Mouse (Mus musculus): ENCODE data around the gene Pdyn.

Pdyn gene

DNA sequence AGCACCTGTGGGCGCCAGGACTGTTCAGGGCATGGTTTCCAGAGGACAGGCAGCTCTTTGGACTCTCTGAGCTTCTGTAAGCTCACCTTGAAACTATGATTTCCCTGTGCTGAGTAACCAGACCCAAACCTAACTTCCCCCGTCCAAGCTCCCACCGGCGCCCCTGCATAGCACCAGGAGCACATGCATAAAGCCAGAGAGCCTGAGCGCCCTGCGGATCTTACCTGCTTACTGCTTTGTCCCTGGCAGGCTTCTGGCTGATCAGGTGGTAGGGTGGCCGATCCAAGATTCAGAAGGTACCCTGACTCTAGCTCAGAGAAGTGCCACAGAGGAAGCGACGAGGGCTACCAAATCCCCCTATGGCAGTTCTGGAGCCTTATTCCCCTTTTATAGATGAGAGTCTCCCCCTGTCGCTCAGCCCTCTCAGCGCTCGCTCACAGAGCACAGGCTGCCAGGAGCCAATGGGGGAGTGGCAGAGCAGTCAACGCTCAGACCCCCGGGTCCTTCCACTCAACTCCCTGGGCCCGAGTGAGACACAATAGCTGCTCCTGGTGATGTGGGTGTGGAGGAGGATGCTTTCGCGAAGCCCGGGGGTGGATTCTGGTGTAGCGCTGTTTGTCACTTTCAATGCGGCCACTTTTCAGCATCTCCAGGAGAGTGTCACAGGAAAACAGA, at the start of gene Pdyn:
Pdyn (minus strand) TSS at position 361 of the 675 bp plus-strand sequence.
- peak; percentile 34 for DNase-seq (ENCODE audit: low read depth, low spot score)

DNA sequence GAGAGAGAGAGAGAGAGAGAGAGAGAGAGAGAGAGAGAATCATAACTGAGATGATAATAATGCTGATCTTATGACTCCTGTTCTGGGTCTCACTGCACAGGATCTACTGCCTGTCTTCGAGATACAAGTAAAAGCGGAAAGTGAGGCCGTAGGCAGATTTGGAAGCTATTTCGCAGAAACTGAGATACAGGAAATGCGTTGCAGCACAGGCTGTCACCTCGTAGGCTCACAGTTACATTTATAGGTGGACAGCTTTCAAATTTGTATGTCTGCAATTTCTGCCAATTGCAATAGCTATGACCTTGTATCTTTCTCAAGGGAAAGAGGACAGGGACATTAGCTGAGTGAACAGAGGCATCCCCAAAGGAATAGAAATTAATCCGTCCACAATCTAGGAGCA, 42.4 kb upstream of the Pdyn start:
- DNase-seq (ENCODE audit: low read depth, low spot score) = no peak

DNA sequence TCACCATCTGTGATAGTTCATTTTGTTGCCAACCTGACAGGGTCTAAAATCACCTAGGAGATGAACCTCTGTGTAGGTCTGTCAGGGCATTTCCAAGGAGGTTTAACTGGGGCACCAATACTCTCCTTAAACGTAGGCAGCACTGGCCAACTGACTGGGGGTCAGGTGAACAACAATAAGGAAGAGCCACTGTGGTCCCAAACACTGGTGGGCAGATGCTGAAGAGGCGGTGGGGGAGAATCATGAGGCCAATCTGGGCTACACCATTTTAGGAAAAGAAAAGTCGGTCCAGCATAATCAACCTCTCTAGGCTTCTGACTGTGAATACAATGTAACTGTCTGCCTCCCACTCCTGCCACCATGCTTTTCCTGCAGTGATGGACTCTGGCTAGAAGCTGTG, 40.9 kb upstream of the Pdyn start:
- DNase-seq (ENCODE audit: low read depth, low spot score) = no peak

DNA sequence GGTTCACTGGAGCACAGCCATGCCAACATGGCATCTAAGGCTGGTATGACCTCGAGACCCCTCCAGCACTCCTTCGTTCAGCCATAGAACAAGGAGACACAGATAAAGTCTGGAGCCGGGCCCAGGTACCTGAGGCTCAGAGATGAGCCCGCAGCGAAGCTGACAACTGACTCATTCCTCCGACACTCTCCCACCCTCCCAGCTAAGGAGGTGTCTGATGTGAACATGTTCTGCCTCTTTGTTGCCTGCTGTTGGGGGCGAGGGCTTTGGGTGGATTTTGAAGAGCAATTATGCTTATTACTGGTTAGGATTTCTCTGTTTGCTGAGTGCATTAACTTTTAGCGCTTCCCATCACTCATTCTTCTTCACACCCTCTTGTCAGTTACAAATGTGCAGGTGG, 34.4 kb upstream of the Pdyn start:
- no peak for DNase-seq (ENCODE audit: low read depth, low spot score)

DNA sequence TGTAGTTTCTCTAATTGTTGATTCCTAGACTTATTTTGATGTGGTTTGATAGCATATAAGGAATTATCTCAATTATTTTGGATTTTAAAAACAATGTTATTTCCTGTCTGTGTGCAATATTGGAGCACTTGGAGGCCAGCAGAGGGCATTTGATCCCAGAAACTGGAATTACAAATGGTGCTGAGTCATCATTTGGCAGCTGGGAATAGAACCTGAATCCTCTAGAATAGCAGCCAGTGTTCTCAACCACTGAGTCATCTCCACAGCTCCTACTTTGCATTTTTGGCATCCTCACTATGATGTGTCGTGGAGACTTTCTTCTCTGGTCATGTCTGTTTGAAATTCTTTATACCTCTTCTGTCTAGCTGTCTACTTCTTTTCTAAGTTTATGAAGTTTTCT, 30.0 kb upstream of the Pdyn start:
- DNase-seq (ENCODE audit: low read depth, low spot score) = no peak

DNA sequence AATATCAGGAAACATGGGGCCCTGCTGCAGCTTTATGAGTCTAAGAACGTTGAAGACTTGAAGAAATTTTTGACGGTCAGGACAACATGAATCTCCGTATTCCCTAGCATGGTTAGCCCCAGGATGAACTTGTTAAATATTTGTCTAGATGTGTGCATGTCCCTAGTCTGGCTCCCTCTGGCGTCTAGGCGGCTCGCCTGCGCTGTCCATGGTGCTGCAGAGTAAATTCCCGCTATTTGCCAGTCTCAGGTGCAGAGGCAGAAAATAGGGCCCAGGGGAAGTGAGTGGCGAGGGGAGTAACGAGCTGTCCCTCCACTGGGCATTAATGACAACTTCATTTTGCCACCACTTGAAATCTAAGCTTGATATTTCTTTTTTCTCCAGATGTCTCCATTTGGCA, 16.0 kb upstream of the Pdyn start:
- peak; percentile 76 for DNase-seq (ENCODE audit: low read depth, low spot score)

DNA sequence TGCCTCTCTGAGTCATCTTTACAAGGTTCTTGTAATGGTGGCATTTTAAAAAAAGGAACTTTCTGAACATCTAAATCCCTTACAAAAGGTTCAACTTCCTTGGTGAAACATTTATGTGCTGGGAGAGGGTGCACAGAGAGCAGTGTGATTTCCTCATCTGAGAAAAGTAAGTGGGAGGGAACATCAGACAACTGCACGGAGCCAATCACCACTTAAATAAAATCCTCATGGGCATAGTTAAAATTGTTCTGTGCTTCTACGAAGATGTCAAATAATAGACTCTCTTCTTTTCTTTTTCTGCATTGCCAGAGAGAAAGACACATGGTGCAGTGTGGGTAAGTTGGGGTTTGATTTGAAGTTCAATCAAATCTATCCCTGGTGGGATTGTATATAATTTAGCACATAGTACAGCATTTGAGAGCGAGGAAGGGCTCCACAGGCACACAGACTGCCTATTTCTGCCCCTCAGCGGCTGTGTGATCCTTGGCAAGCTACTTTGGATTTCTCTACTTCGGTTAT, 13.4 kb upstream of the Pdyn start:
- DNase-seq (ENCODE audit: low read depth, low spot score) = no peak

DNA sequence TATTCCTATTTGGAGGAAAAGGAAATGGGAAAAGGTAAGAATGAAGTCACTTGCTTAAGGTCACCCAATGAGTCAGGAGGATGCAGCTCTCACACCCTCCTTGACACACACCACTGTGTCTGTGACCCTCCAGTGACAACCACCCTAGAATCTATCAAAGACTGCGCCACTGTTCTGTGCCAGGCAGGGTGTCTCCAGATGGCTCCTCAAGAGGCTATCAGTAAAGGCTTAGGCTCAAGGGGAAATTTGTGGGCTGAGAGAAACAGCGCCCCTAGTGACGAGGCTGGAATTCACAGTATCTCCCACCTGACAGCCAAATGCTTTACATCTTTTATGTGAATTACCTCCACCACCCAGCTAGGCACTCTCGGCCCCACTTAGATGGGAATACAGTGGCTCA, 3.6 kb downstream of the Pdyn start:
- peak; percentile 70 for DNase-seq (ENCODE audit: low read depth, low spot score)

DNA sequence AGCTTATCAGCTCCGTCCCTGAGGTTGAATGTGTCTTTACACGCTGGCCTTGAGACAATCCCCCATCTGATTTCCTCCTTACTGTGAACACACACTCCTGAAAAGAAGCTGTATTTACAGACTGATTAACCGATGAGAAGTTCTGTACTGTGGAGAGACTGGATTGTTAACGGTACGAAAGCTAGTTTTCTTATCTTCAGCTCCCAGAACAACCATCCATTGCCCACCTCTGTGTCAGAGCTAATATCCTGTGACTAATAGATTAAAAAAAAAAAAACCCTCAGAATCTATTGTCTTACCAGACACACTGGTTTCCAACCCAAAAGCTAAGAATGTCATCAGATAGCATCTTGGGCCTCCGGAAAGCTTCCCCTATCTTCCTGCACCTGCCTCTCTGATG, 5.3 kb downstream of the Pdyn start:
- no peak for DNase-seq (ENCODE audit: low read depth, low spot score)

DNA sequence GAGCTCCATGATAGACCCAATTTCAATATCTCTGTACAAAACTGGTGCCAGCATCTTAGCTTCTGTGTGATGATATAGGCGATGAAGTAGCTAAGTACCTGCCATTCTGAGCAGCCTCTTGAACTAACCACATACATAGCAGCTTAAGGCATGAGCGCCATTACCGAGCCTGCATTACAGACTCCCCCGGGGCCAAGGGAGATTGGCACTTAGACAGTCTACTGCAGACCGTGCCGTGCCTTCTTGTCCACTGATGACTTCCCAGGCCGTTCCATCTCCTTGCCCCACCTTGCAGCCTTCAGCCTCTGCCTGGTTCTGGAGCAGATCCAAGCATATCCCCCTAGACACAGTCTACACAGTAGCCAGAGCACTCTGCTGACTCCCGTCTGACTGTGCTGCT, 7.0 kb downstream of the Pdyn start:
- DNase-seq (ENCODE audit: low read depth, low spot score) = no peak

DNA sequence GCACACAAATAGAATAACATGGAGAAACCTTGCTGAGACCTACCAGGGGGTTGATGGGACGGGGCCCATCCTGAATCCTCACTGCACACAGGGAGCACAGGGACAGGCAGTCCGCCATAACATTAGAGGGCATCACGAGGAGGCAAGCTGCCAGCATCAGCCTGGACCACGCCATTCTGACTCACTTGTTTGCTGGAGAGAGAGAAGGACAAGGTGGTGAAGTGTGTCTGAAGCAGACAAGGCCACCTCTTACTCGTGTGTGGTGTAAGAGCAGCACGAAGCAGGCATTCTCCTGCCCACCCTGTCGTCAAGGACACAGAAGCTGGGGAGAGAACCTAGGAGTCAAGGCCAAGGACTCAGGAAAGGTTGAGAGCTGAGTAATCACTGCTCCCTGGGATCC, 9.9 kb downstream of the Pdyn start:
- no peak for DNase-seq (ENCODE audit: low read depth, low spot score)

DNA sequence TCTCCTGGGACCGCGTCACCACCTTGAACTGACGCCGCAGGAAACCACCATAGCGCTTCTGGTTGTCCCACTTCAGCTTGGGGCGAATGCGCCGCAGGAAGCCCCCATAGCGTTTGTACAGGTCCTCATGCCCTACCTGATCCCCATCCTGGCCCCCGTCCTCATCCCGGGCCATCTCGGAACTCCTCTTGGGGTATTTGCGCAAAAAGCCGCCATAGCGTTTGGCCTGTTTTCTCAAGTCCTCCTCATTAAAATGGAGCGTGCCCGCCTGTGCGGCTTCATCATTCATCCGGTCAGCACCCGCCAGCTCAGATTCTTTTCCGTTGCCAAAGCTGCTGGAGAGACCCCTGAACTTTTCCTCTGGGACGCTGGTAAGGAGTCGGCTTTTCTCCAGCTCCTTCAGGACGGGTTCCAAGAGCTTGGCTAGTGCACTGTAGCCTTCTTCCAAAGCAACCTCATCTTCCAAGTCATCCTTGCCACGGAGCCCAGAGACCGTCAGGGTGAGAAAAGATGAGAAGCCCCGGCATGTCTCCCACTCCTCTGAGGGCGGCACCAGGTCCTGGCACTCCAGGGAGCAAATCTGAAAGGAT, 11.5 kb downstream of the Pdyn start:
- no peak for DNase-seq (ENCODE audit: low read depth, low spot score)

DNA sequence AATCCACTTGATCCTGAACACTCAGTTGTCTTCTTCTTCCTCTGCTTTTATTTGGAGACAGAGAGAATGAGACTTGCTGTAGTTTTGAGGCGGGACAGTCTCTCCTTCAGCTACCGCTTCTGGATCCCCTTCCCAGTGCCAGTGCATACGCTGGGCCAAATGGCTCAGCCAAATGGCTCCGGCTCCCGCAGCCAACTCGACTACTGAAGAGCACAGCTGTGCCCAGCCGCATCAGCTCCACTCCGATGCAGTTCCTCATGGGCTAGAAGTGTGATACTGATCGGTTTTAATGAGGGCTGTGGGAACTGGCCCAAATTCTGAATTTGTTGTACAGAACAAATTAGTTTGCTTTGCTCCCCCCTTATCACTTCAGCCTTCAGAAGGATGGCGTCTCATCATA, 12.7 kb downstream of the Pdyn start:
- no peak for DNase-seq (ENCODE audit: low read depth, low spot score)

DNA sequence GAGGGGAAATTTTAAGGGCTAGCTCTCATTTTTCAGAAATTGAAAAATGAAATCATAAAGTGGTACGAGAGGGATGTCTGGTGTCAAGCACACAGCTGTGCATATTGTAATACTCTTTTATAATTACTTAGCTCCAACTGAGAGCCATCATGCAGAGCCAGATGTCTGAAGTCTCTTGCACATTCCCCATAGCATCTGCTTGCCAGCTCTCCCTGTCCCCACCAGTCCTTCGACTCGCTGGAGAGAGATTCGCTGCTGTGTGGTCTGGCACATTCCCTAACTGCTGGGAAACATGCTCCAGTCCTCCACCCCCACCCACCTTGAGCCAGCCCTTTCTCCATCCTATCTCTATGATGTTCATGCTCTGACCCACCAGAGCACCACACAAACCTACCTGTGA, 15.6 kb downstream of the Pdyn start:
- no peak for DNase-seq (ENCODE audit: low read depth, low spot score)

DNA sequence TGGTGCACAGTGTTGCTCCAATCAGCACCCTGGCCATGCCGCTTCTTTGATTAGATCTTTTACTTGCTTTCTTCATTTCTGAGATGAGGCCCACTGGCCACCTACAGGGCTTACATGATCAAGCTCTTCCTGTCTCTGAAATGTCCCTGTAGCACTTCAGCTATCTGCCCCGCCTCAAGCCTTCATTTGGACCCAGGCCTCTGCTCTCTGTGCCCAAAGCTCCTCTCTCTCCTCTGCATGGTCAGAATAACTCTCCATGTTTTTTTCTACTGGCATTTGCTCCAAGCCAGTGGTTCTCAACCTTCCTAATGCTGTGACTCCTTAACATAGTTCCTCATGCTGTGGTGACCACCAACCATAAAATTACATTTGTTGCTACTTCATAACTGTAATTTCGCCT, 19.4 kb downstream of the Pdyn start:
- DNase-seq (ENCODE audit: low read depth, low spot score) = no peak

DNA sequence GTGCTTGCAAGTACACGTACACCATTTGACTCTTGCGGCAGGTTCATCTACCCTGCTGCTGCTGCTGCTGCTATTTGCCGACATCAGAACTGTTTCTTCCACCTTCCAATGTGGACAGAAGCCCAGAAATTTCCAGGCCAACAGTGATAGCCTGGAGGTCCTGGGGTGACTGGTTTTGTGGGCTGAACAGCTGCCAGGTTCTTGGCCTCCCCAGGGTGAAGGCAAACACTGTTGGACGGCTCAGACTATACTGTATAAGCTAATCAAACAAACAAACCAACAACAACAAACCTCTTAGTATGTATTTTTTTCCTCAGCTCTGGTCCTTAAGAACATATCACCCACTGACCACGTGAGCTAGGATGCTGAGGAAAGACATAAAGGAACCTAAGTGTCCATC, 20.6 kb downstream of the Pdyn start:
- DNase-seq (ENCODE audit: low read depth, low spot score) = no peak

DNA sequence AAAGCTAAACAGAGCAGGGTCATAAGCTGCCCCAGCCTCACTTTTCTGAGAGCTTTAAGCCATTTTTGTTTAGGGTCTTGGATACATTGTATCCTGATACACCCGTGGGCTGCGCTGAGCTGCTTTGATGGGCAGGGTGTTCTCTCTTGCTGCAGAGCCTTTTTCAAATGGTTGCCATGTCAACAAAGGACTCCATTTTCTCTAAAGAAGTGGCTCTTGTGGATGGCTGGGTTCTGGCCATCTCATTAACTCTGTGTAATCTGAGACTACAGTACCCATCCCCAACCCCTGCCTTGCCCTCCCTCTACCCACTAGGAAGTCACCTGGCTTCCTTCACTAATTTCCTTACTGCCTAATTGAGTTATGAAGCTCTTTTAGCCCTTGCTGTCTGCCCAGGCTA, 22.0 kb downstream of the Pdyn start:
- DNase-seq (ENCODE audit: low read depth, low spot score) = no peak

DNA sequence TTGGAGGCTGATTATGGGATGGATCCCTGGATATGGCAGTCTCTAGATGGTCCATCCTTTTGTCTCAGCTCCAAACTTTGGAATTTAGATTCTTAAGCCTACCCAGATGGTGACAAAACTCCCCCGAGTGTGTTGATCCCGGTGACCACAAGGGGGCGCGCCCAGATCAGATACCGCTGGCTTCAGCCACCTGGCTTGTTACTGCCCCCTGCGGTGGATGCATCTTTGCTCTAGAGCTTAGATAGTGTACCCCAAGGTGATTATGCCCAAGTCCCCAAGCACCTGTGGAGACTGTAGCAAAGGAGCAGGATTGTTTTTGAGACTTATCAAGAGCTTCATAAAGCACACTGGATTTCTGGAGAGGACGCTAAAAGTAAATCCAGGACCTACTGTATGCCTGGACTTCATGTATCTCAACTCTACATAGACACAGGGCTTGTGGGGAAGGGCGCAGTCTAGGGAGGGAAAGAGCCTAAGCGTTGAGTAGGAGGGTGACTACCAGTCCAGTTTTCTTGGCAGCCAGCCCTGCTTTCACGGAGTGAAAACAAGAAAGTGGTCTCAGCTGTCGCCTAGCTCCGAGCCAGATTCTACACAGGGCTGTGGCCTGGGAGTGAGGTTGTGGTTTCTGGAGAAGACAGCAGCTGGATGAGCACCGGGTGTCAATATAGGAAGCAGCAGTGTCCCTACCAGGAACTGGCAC, 24.6 kb downstream of the Pdyn start:
- DNase-seq (ENCODE audit: low read depth, low spot score) = peak; percentile 81

DNA sequence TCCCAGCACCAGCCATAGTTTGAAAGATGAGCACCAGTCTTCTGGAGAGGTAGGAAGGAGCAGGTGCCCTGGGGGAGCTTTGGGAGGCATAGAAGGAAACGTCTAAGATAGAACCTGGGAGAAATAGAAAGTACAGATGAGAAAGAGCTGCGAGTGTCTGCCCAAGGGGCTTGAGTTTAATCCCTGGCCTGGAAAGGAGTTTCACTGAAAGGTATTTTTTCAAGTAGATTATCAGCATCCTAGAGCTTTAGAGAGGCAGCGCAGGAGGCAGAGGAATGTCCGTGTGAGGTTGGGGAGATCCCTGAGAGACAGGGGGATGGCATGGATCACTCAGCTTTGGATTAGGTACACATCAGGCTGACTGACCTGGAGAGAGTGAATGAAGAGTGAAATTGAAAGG, 27.7 kb downstream of the Pdyn start:
- no peak for DNase-seq (ENCODE audit: low read depth, low spot score)

DNA sequence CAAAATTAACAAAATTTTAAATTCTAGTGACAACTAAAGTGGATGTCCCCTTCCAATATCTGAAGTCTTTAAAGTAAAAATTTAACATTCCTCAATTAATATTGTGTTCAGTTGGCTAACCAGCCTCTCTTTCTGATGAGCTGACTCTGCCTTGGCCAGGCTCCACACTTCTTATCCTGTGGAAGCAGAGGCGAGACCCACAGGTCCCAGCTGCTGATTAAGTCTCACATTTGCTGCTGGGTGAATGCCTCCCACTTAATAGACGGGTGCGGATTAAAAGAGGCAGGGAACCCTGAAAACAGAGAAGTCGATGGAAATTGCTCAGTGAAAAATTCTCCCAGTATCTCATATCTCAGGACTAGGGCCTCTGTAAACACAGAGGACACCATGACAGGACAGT, 37.2 kb downstream of the Pdyn start:
- no peak for DNase-seq (ENCODE audit: low read depth, low spot score)

DNA sequence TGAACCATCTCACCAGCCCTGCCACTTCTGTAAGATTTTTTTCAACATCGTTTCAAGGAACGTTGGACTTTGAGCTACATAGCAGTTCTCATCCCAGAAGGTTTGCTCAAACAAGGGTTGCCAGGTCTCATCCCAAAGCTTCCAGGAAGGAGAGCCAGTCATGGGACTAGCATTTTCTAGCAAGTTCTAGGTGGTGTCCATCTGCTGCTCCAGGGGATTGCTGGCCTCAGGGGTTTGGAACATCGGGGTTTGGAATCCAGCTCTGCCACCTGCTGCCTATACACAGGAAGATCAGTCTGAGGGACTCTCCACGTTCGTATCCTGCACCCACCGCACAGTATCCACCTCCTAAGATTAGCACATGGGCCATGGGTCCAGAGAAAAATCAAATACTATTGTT, 39.6 kb downstream of the Pdyn start:
- DNase-seq (ENCODE audit: low read depth, low spot score) = no peak

DNA sequence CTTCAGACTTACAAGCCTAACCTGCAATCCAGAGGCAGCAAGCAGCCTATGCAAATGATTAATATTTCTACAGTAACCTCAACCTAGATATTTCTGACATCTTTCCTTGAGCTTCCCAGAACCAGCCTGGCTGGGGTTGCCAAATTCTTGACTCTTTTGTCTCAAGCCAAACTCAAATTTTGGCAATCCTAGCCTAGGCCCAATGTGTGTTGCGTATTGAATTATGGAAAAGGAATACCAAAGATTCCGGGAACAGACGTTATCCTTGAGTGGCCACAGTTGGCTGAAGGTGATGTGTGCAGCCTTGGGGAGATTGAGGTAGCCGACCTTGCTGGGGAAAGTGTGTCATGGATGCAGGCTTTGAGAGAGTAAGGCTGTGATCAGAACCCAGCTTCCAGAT, 40.8 kb downstream of the Pdyn start:
- no peak for DNase-seq (ENCODE audit: low read depth, low spot score)

DNA sequence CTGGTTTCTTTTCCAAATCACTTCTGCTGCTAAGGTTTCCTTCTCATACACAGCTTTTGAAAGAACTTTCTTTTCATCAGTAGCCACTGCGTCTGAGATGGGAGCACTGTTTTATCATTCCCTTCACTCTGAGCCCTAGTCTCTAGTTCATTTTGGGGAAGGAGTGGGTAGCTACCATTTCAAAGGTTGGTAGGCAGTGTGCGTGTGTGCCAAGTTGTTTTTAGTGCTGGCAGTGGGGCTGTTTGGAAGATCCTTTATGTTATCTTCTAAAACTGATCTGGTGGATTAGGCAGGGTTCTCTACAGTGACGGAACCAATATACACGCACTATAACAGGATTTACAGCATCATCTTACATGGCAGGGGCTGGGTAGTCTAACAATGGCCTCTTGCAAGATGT, 44.6 kb downstream of the Pdyn start:
- no peak for DNase-seq (ENCODE audit: low read depth, low spot score)
